Mouse (Mus musculus) heart, adult 2 months (tissue): ENCODE data around the gene Rps27.

Experiments
- CTCF ChIP-seq: fragments of 200-600 bp; IDR thresholded peaks from 2 replicates; pipeline ENCODE4 v1.8.1; 2022; ENCODE audit warnings: antibody characterized with exemption, mild to moderate bottlenecking, moderate library complexity
- POLR2A ChIP-seq: fragments of 200-500 bp; IDR thresholded peaks from 2 replicates; pipeline ENCODE4 v1.6.1; 2011; ENCODE audit warnings: mild to moderate bottlenecking, low read depth, low read length, control low read depth; ENCODE audit not compliant: insufficient read depth

DNA sequence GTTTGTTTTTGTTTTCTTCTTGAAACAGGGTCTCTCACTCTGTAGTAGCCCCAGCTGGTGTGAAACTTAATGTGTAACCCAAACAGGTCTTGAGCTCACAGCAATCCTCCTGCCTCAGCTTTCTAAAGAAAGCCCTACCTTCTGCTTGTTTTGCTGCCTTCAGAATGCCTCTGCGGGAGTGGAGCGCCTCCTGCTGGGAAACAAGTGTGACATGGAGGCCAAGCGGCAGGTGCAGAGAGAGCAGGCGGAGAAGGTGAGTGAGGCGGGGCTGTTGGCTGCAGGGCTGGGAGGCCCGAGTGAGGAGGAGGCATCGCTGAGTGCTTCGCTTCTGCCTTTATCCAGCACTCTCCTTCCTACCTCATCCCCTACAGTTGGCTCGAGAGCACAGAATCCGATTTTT is 10.9 kb upstream of the Rps27 start:
- TF ChIP-seq POLR2A (no peak), CTCF (no peak)
